Mouse (Mus musculus): ENCODE results near the gene Grap2.

The Grap2 gene

GRCm38 (mm10) chr15:80601456-80601855 lies 29.1 kb downstream of the Grap2 start:
- DNase-seq (ENCODE audit: low spot score): no peak

GRCm38 (mm10) chr15:80602487-80602886 lies 30.1 kb downstream of the Grap2 start:
- DNase-seq (ENCODE audit: low spot score): no peak

GRCm38 (mm10) chr15:80604026-80604425 lies 31.6 kb downstream of the Grap2 start:
- DNase-seq (ENCODE audit: low spot score): no peak

GRCm38 (mm10) chr15:80607970-80608369 lies 35.6 kb downstream of the Grap2 start:
- no peak for DNase-seq (ENCODE audit: low spot score)

- no peak for DNase-seq (ENCODE audit: low spot score)
Observed at GRCm38 (mm10) chr15:80610335-80610734, 37.9 kb downstream of the Grap2 start.

- DNase-seq (ENCODE audit: low spot score): no peak
Observed at GRCm38 (mm10) chr15:80611478-80611877, 39.1 kb downstream of the Grap2 start.

- no peak for DNase-seq (ENCODE audit: low spot score)
Observed at GRCm38 (mm10) chr15:80613904-80614303, 41.5 kb downstream of the Grap2 start.

GRCm38 (mm10) chr15:80614500-80615289 lies 42.3 kb downstream of the Grap2 start:
- DNase-seq (ENCODE audit: low spot score): no peak

- DNase-seq (ENCODE audit: low spot score): no peak
Observed at GRCm38 (mm10) chr15:80615290-80615570, 42.8 kb downstream of the Grap2 start.

- no peak for DNase-seq (ENCODE audit: low spot score)
Observed at GRCm38 (mm10) chr15:80615636-80616383, 43.4 kb downstream of the Grap2 start.

- DNase-seq (ENCODE audit: low spot score): no peak
Observed at GRCm38 (mm10) chr15:80617839-80618238, 45.4 kb downstream of the Grap2 start.

GRCm38 (mm10) chr15:80619166-80619565 lies 46.8 kb downstream of the Grap2 start:
- no peak for DNase-seq (ENCODE audit: low spot score)

GRCm38 (mm10) chr15:80619786-80620185 lies 47.4 kb downstream of the Grap2 start:
- DNase-seq (ENCODE audit: low spot score): no peak

- no peak for DNase-seq (ENCODE audit: low spot score)
Observed at GRCm38 (mm10) chr15:80620371-80620770, 48.0 kb downstream of the Grap2 start.

GRCm38 (mm10) chr15:80623171-80623837 lies 50.9 kb downstream of the Grap2 start:
- DNase-seq (ENCODE audit: low spot score): no peak

- no peak for DNase-seq (ENCODE audit: low spot score)
Observed at GRCm38 (mm10) chr15:80626472-80626871, 54.1 kb downstream of the Grap2 start.

- DNase-seq (ENCODE audit: low spot score): no peak
Observed at GRCm38 (mm10) chr15:80630147-80630546, 57.8 kb downstream of the Grap2 start.

- no peak for DNase-seq (ENCODE audit: low spot score)
Observed at GRCm38 (mm10) chr15:80630711-80631110, 58.3 kb downstream of the Grap2 start.

GRCm38 (mm10) chr15:80631311-80631710 lies 58.9 kb downstream of the Grap2 start:
- no peak for DNase-seq (ENCODE audit: low spot score)

GRCm38 (mm10) chr15:80632280-80632893 lies 60.0 kb downstream of the Grap2 start:
- DNase-seq (ENCODE audit: low spot score): no peak

GRCm38 (mm10) chr15:80634391-80635193 lies 62.2 kb downstream of the Grap2 start:
- DNase-seq (ENCODE audit: low spot score): no peak
